Mouse (Mus musculus) liver, embryonic 14.5 days (tissue): ENCODE data around the gene Tmem176a.

ENCODE experiments used
- CTCF ChIP-seq: IDR thresholded peaks from 2 replicates; pipeline ENCODE4 v1.5.1; 2016; ENCODE audit warnings: antibody characterized with exemption, low read depth, control low read depth
- EP300 ChIP-seq: IDR thresholded peaks from 2 replicates; pipeline ENCODE4 v1.6.1; 2016; ENCODE audit warnings: antibody characterized with exemption, low read depth

- TF ChIP-seq EP300 = no peak
- no peak for TF ChIP-seq CTCF
Measured at GRCm38 (mm10) chr6:48874576-48874975, 33.9 kb downstream of the Tmem176a start.
